Mouse (Mus musculus): Measurements from ENCODE around the gene Wwox.

Wwox gene

DNA sequence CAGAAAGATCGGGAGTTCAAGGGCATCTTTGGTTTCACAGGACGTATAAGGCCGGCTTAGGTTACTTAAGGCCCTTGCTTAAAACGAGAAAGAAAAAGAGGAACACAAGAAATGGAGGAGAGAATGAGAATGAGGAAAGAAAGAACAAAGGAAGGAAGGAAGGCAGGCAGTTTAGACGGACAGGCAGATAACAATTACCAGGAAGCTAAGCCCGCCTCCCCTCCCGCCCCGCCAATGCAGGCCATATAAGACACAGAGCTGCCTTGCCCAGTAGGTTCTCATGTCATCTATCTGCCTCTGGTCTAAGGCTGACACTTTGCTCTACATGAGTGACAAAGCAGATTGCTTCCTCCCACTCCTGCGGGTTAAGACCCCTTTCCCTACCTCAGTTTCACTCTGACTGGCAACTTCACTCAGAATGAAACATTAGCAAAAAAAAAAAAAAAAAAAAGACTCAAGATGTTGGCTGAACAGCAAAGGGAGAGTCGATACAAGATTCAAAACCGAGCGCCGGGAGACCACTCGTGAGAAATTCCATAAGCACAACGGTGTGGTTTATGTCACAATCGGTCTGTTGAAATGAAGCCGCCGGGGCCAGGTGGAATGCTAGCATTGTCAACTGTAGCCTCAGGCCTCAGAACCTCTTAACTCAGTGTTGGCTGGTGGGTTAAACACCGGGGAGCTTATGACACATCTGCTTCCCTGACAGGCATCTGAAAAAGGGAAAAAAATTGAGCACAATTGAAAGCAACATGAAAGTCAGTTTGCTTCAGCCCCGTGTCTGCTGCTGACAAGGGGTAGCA, 787.5 kb downstream of the Wwox start:
- DNase-seq (ENCODE audit: low spot score): no peak

- no peak for DNase-seq (ENCODE audit: low spot score)
Measured at GRCm38 (mm10) chr8:115228903-115229302, 789.4 kb downstream of the Wwox start.

- DNase-seq (ENCODE audit: low spot score): no peak
Measured at GRCm38 (mm10) chr8:115234068-115234467, 794.6 kb downstream of the Wwox start.

DNA sequence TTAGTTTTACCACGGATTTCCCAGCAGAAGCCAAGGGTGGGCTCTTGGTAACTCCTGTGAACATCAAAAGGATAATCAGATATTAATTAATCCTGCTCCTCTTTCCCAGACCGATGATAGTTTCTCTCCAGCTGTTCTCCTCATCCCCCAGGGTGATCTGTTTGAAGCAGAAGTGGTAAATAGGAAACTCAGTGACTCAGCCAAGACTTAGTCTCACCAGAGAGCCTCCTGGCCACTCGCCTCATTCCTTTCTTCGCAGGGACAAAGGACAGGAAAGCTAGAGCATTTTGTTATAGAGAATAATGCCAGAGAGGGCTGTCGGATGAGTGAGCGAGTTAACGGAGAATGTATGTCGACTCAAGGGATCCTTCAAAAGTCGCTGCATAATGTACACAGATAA, 798.1 kb downstream of the Wwox start:
- no peak for DNase-seq (ENCODE audit: low spot score)

DNA sequence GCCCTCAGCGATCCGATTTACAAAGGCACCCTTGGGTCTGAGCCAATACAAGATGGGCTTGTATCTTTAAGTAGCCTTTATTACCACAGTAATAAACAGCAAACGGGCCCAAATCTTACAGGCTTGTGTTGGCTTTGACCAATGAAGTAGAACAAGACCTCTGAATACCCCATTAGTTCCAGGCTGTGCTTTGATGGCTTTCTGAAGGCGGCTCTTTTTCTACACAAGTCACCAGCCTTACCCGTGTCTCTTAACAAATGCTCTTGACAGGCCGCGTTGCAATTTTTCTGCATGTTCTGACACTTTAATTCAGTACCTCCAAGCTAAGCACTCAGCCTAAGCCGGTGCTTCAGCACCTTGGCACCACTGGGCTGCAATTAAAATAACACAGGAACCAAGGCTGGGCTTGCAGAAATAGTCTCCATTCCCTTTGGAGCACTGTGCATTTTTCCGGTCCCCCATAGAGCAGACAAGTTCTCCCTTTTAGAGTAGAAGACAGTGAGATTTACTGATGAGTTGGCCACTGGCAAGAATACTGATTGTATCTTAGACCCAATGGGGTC, 804.1 kb downstream of the Wwox start:
- DNase-seq (ENCODE audit: low spot score): no peak

- no peak for DNase-seq (ENCODE audit: low spot score)
Measured at GRCm38 (mm10) chr8:115249688-115250366, 810.4 kb downstream of the Wwox start.

- peak; percentile 14 for DNase-seq (ENCODE audit: low spot score)
Measured at GRCm38 (mm10) chr8:115255550-115255949, 816.1 kb downstream of the Wwox start.

DNA sequence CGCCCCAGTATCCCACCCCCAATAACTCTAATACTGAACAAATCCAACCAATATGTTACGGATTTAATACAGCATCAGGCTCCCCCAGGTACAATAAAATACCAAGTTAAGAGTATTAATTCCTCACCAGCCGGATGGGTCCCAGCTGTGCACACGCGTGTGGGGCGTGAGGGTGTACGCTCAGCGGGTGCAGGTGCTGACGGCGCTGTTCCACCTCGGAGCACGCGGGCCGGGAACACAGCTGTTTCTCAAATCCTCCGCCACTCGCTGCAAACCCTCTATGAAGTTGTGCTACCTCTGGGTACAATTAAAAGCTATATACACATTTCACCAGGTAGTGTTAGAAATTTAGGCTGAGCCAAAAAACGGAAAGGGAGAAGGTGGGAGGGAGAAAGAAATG, 818.0 kb downstream of the Wwox start:
- DNase-seq (ENCODE audit: low spot score): no peak

DNA sequence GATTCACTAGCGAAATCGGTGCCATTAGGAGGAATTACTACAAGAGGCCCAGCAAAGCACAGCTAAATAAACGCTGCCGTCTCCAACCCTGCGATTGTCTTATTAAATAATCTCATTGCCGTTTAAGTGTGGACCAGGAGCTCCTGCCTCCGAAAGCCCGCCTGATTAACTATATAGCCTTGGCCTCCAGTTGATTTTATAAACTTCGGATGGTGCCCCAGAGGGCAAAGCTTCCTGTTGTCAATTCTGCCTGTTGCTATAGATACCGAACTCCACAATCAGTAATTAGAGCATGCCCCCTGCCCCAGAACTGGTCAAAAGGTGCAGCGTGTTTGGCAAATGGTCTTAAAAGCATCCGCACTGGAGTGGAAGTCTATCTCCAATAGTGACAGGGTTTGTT, 820.4 kb downstream of the Wwox start:
- DNase-seq (ENCODE audit: low spot score): no peak

GRCm38 (mm10) chr8:115267196-115267595, 827.7 kb downstream of the Wwox start:
- no peak for DNase-seq (ENCODE audit: low spot score)

DNA sequence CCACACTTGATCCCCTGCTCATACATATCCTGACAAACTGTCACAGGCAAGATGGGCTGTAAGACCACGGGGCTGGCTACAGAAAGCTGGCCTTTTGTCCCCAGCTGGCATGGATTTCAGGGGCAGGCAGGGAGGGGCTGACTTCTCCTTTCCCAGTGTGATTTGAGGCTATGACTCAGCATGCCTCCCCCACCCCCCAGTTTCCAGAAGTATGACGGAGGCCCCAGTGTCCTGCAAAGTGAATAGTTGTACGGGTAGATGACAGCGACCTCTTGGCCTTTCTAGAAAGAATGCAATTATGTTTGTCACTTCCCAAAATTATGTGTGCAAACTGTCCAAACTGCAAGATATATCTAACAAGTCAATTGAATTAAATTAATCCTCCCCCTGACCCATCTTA, 830.1 kb downstream of the Wwox start:
- no peak for DNase-seq (ENCODE audit: low spot score)

DNA sequence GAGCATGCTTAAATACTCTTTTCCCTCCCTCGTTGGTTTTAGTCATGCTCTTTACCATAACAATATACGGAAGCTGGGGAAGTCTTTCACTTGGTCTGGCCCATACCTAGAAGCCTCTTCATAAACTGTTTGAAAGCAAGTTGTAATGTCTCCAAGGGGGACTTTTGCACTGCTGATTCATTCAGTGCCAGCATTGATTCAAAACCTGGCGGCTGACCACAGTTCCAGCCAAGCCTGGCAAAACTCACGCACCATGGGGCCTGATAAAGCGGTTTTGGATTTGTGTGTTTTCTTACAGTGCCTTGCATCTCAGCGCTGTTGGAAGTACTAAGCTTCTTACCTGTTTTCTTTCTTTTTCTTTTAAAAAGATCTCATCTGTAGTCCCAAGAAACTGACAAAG, 834.5 kb downstream of the Wwox start:
- DNase-seq (ENCODE audit: low spot score): no peak

DNA sequence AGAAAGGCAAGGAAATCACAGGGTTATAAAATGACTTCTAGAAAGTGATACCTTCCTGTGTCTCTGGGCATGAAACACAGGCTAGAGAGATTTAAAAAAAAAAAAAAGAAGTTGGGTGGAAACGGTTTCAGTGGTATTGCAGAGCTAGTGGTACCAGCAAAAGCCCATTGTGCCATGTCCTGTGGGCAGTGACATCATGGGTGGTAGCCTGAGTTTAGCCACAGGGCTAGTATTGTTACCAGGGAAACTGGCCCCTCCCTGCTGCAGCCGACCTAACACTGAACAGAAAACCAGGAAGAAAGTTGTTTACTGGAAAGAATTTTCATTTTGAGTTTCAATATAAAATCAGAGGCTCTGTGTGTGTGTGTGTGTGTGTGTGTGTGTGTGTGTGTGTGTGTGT, 836.8 kb downstream of the Wwox start:
- DNase-seq (ENCODE audit: low spot score): no peak

GRCm38 (mm10) chr8:115278291-115278690, 838.8 kb downstream of the Wwox start:
- DNase-seq (ENCODE audit: low spot score): no peak

DNA sequence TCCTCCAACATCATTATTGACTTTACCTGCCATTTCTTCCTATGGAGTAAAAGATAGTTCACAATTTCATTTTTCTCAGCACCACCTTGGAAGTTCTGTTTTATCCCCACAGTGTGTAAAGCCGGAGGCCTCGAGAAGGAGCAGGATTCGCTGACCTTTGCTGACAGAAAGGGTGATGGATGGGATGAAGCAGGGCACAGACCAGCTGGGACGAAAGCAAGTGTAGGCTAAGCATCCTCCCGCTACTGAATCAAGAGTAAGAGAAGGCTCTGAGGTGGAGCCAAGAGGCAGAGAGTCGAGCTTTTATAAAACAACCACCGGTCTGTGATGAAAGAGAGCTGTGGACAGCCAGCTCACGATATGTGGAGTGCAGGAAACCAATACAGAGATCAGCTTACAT, 850.8 kb downstream of the Wwox start:
- DNase-seq (ENCODE audit: low spot score): no peak

DNA sequence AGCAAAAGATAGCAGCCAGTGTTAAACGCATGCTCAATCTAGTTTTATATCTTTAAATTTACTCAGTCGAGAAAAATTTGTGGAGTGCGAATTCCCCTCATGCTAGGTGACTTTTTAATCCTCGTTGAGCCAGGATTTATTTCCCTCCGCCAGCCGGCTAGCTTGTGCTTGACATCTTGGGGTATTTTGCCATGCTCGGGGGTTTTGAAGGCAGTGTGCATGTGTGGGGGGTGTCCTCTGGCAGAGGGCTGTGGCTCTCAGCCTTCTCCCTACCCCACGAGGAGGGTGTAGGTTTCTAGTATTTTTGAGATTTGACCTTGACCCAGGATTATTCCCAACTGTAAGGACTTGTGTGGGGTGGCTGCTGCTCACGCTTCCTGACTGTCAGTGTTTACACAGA, 857.3 kb downstream of the Wwox start:
- DNase-seq (ENCODE audit: low spot score): no peak

GRCm38 (mm10) chr8:115302484-115302883, 863.0 kb downstream of the Wwox start:
- no peak for DNase-seq (ENCODE audit: low spot score)

GRCm38 (mm10) chr8:115307412-115307811, 868.0 kb downstream of the Wwox start:
- no peak for DNase-seq (ENCODE audit: low spot score)

- no peak for DNase-seq (ENCODE audit: low spot score)
Measured at GRCm38 (mm10) chr8:115311003-115311402, 871.5 kb downstream of the Wwox start.

GRCm38 (mm10) chr8:115312371-115312770, 872.9 kb downstream of the Wwox start:
- DNase-seq (ENCODE audit: low spot score): no peak

- DNase-seq (ENCODE audit: low spot score): no peak
Measured at GRCm38 (mm10) chr8:115322501-115322900, 883.0 kb downstream of the Wwox start.

DNA sequence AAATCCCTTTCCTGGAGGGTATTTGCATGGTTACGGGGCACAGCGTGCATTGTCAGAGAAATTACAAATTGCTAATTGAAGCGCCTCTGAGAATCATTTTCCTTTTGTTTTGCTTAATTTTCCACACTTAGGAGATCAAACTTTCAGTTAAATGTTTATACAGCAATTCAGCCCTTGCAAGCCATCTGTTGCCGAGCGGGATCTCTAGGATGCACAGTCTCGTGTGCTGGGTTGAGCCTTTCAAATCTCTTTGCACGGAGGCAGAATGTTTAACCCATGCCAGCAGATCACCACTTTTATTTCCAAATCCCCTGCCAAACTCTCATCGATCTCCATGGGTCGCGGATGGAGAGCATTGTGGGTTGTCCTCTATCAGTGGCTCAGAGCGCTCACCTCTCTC, 891.2 kb downstream of the Wwox start:
- no peak for DNase-seq (ENCODE audit: low spot score)

- no peak for DNase-seq (ENCODE audit: low spot score)
Measured at GRCm38 (mm10) chr8:115333972-115334371, 894.5 kb downstream of the Wwox start.

Measured in adipocyte (in vitro differentiated cells).